Mouse (Mus musculus) heart, embryonic 14.5 days (tissue): ENCODE measurements around the gene 2610507B11Rik. TPM values are rescaled to one million over a fixed set of nuclear protein-coding genes. Genes with fewer than 3 reads are reported as not detected.

Experiments used
- ATAC-seq: fragments of 200-750 bp; cut with Nextera tagmentation; 2 replicates; pipeline ENCODE4 v1.8.0; 2017; ENCODE audit warnings: low read depth, moderate TSS enrichment; ENCODE audit not compliant: insufficient number of reproducible peaks, insufficient read depth, low FRiP score
- H3K27ac ChIP-seq, 2 experiments: fragments of 200-500 bp in 1 of 2; fragments of 300-500 bp in 1 of 2; sonication (generic) in 1 of 2; replicated peaks in 1 of 2; 2 replicates each; pipeline ENCODE4 v1.5.1; 2012 to 2014; ENCODE audit warnings: low read depth in 2 of 2, low read length in 2 of 2, control low read depth in 1 of 2, mild to moderate bottlenecking in 1 of 2, mixed read lengths in 1 of 2; ENCODE audit not compliant: control insufficient read depth in 1 of 2, insufficient read depth in 1 of 2
- H3K27me3 ChIP-seq: fragments of 300-500 bp; sonication (generic); 2 replicates; pipeline ENCODE4 v1.6.1; 2014; ENCODE audit warnings: mild to moderate bottlenecking, low read length, control low read depth; ENCODE audit not compliant: control insufficient read depth, insufficient read depth
- H3K36me3 ChIP-seq: fragments of 300-500 bp; sonication (generic); 2 replicates; pipeline ENCODE4 v1.6.1; 2014; ENCODE audit warnings: mild to moderate bottlenecking, control low read depth, low read length, mixed read lengths; ENCODE audit not compliant: control insufficient read depth, insufficient read depth
- H3K4me1 ChIP-seq, 2 experiments: fragments of 200-500 bp in 1 of 2; fragments of 300-500 bp in 1 of 2; sonication (generic) in 1 of 2; 2 replicates each; pipeline ENCODE4 v1.6.1; 2012 to 2014; ENCODE audit warnings: low read length in 2 of 2, control low read depth in 1 of 2, mixed read lengths in 1 of 2; ENCODE audit not compliant: control insufficient read depth in 2 of 2, insufficient read depth in 2 of 2
- H3K4me2 ChIP-seq: fragments of 300-500 bp; sonication (generic); 2 replicates; pipeline ENCODE4 v1.6.1; 2014; ENCODE audit warnings: mild to moderate bottlenecking, low read length
- H3K4me3 ChIP-seq, 2 experiments: fragments of 200-500 bp in 1 of 2; fragments of 300-500 bp in 1 of 2; sonication (generic) in 1 of 2; 2 replicates each; pipeline ENCODE4 v1.5.1; 2012 to 2014; ENCODE audit warnings: low read length in 2 of 2, mild to moderate bottlenecking in 2 of 2, control low read depth in 1 of 2, low read depth in 1 of 2, moderate library complexity in 1 of 2; ENCODE audit not compliant: control insufficient read depth in 1 of 2, insufficient read depth in 1 of 2
- H3K9ac ChIP-seq: fragments of 300-500 bp; sonication (generic); 2 replicates; pipeline ENCODE4 v1.6.1; 2014; ENCODE audit warnings: mild to moderate bottlenecking, low read length
- H3K9me3 ChIP-seq: fragments of 300-500 bp; sonication (generic); 2 replicates; pipeline ENCODE4 v1.6.1; 2016; ENCODE audit warnings: low read length, control low read depth; ENCODE audit not compliant: control insufficient read depth
- WGBS: fragments of 180-500 bp; shearing (Covaris S2); extraction: QIAGEN DNeasy Blood & Tissue Kit; methylation state at CpG from one replicate; pipeline ENCODE4 v1.1.7; 2014; 5-methylcytosine and 5-hydroxymethylcytosine counted together
- polyA plus RNA-seq: library from polyadenylated mRNA; unstranded; fragments of >200 nt; fragmentation: Nextera tagmentation; extraction: Ambion mirVana; gene quantifications from 2 replicates; pipeline ENCODE4 v1.2.1, GENCODE M21; 2014

The 2610507B11Rik gene
- polyA plus RNA-seq, 1 experiment from 2014 or later, result 71.3 TPM

- peak within 1 kb of the TSS; percentile 92 to 97 for H3K27ac ChIP-seq
- peaks cover 13% of the 10 kb centered on the region for H3K36me3 ChIP-seq
- H3K4me1 ChIP-seq, result peaks cover 2 to 21% of the 10 kb centered on the region in 2 experiments; a peak in 3 of 4 replicates
- H3K9me3 ChIP-seq, result no peaks in the 10 kb centered on the region
- ATAC-seq, result peak; percentile 87
- H3K9ac ChIP-seq, result peak within 1 kb of the TSS; percentile 97
- H3K4me3 ChIP-seq, result peak within 1 kb of the TSS; percentile 90 to 94
- no peaks in the 10 kb centered on the region for H3K27me3 ChIP-seq
- under 1% methylated on average over 50 of the region's 50 CpGs for WGBS
- H3K4me2 ChIP-seq, result peak within 1 kb of the TSS; percentile 92
Observed at GRCm38 (mm10) chr11:78245627-78246317, 15.8 kb upstream of the 2610507B11Rik start, which contains the start of the genes Sdf2 and Supt6. Gene Sdf2 (plus strand): TSS chr11:78245746. Gene Supt6 (minus strand): TSS chr11:78245987.

- WGBS, result 50% methylated on average over 7 of the region's 7 CpGs
- no peaks in the 10 kb centered on the region for H3K9me3 ChIP-seq
- peak overlapping the region in 1 of 2 experiments; percentile 97; a peak in 2 of 4 replicates for H3K27ac ChIP-seq
- no peak for ATAC-seq
- peak overlapping the region; percentile 97 for H3K9ac ChIP-seq
- peaks cover 2 to 21% of the 10 kb centered on the region in 2 experiments; a peak in 3 of 4 replicates for H3K4me1 ChIP-seq
- no peaks in the 10 kb centered on the region for H3K27me3 ChIP-seq
- peak overlapping the region; percentile 77 for H3K4me2 ChIP-seq
- H3K36me3 ChIP-seq, result peaks cover 17% of the 10 kb centered on the region
- peak overlapping the region; percentile 90 to 94 for H3K4me3 ChIP-seq
Observed at GRCm38 (mm10) chr11:78246318-78247011, 15.1 kb upstream of the 2610507B11Rik start.

- Histone ChIP-seq H3K9ac (peak overlapping the region; percentile 97), H3K27me3 (no peaks in the 10 kb centered on the region), H3K4me1 (peaks cover 2 to 21% of the 10 kb centered on the region in 2 experiments; a peak in 3 of 4 replicates), H3K4me2 (peak overlapping the region; percentile 77), H3K9me3 (no peaks in the 10 kb centered on the region), H3K4me3 (no peak overlapping the region), H3K36me3 (peaks cover 22% of the 10 kb centered on the region), H3K27ac (no peak overlapping the region)
- WGBS, result 47% methylated on average over 3 of the region's 3 CpGs
- ATAC-seq, result no peak
Observed at GRCm38 (mm10) chr11:78247012-78247348, 14.6 kb upstream of the 2610507B11Rik start.

DNA sequence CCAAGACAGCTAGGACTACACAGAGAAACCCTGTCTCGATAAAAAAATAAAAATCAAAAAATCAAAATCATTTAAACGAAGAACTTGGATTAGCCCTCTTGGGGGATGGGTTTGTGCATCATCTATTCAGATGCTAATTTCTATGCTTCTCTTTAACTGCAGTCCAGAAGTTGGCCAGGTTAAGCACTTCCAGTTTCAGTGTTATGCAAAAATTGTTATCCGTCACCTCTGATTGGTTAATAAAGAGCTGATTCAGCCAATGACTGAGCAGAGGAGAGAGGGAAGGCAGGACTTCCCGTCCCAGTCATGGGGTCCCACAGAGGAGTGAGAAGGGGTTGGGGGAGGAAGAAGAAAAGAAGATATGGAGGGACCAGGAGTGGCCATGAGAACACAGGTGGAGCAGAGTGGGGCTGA is 13.8 kb upstream of the 2610507B11Rik start:
- H3K9me3 ChIP-seq, result no peaks in the 10 kb centered on the region
- H3K27me3 ChIP-seq, result no peaks in the 10 kb centered on the region
- no peak overlapping the region for H3K27ac ChIP-seq
- H3K4me2 ChIP-seq, result no peak overlapping the region
- no peak for ATAC-seq
- no peak overlapping the region for H3K4me3 ChIP-seq
- peaks cover 29% of the 10 kb centered on the region for H3K36me3 ChIP-seq
- 69% methylated on average over 4 of the region's 4 CpGs for WGBS
- peaks cover 2 to 21% of the 10 kb centered on the region in 2 experiments; a peak in 3 of 4 replicates for H3K4me1 ChIP-seq
- H3K9ac ChIP-seq, result no peak overlapping the region

DNA sequence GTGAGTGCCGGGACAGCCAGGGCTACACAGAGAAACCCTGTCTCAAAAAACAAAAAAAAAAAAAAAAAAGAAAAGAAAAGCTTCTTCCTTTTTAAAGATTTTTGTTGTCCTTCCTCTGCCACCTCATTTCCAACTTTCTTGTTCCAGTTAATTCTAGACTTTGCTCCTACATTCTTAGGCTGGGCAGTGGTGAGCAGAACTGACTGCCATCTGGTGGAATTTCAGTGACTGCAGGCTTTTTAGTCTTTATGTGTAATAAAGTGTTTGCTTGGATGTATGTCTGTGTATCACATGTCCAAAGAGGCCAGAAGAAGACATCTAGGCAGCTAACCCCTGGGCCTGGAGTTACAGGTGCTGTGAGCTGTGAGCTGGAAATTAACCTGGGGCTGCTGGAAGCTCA is 4.9 kb upstream of the 2610507B11Rik start:
- Histone ChIP-seq H3K4me3 (no peak overlapping the region), H3K4me1 (no peaks in the 10 kb centered on the region), H3K4me2 (no peak overlapping the region), H3K9ac (no peak overlapping the region), H3K36me3 (peaks cover 37% of the 10 kb centered on the region), H3K9me3 (no peaks in the 10 kb centered on the region), H3K27ac (no peak overlapping the region), H3K27me3 (peaks cover 7% of the 10 kb centered on the region; the same call in 1 of the 2 replicates)
- ATAC-seq, result no peak
- 100% methylated on average over 1 of the region's 1 CpGs for WGBS

DNA sequence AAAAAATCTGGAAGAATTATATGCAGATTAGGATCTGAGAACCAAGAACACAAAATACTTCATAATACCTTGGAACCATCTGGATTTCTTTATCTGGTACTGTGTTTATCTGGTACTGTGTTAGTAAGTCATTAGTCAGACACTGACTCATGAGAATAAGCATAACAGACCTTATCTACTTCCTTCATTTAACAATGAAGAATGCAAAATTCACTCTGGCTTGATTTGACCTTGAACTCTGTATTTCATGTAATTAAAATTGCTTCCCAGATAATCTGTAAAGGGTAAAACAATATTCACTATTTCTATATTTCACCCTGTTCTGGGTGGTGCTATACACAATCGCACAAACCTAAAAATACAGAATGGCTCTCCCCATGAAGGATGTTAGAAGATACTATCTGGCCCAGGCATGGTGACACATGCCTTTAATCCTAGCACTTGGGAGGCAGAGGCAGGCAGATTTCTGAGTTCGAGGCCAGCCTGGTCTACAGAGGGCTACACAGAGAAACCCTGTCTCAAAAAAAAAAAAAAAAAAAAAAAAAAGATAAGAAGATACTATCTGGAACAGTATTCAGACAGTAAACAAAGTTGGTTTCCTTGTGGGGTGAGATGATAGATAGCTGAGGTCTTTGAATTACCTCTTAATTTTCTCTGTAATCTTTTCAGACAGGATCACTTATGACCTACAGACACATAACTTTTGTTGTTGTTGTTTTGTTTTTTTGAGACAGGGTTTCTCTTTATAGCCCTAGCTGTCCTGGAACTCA is 878 bp upstream of the 2610507B11Rik start:
- Histone ChIP-seq H3K4me1 (peaks cover 2 to 10% of the 10 kb centered on the region in 2 experiments; a peak in 3 of 4 replicates), H3K27me3 (peaks cover 7% of the 10 kb centered on the region; the same call in 1 of the 2 replicates), H3K4me3 (peak overlapping the region; percentile 26 to 87; a peak in 3 of 4 replicates), H3K27ac (no peak overlapping the region), H3K4me2 (peak overlapping the region; percentile 60), H3K9me3 (no peaks in the 10 kb centered on the region), H3K36me3 (peaks cover 32% of the 10 kb centered on the region), H3K9ac (no peak overlapping the region)
- WGBS, result 95% methylated on average over 2 of the region's 2 CpGs
- ATAC-seq, result no peak

- Histone ChIP-seq H3K9me3 (no peaks in the 10 kb centered on the region), H3K36me3 (peaks cover 48% of the 10 kb centered on the region), H3K4me3 (peak overlapping the region; percentile 63 to 87), H3K4me2 (peak overlapping the region; percentile 60), H3K4me1 (peaks cover 2 to 10% of the 10 kb centered on the region in 2 experiments; a peak in 3 of 4 replicates), H3K27ac (no peak overlapping the region), H3K9ac (peak overlapping the region; percentile 82), H3K27me3 (peaks cover 7% of the 10 kb centered on the region; the same call in 1 of the 2 replicates)
- no peak for ATAC-seq
- 5% methylated on average over 8 of the region's 8 CpGs for WGBS
Observed at GRCm38 (mm10) chr11:78262550-78262949, 998 bp downstream of the 2610507B11Rik start.
